Mouse (Mus musculus) thymus, postnatal 25 days (tissue): ENCODE data around the gene Ppil6.

Experiments used
- DNase-seq: peaks from one replicate; pipeline ENCODE4 v3.0.0; 2022

The Ppil6 gene

DNA sequence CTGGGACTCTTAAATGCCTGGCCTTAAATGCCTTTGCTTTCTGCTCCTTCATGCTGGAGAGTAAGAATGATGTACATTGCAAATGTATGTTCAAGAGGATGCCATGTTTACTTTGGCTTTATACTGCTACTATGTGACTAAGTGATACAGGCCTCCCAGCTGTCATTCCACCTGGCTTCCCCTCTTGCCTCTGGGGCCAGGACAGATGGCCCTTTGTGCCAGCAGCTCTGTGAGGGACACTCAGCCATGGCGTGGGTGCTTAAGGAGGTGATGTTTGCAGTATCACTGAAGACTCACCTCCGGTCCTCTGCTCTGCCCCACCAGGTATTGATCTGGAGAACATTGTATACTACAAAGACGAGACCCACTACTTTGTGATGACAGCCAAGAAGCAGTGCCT, 10.3 kb upstream of the Ppil6 start:
- DNase-seq = no peak

GRCm38 (mm10) chr10:41480938-41481880, 9.0 kb upstream of the Ppil6 start:
- no peak for DNase-seq

GRCm38 (mm10) chr10:41482446-41482845, 7.8 kb upstream of the Ppil6 start:
- DNase-seq = no peak

DNA sequence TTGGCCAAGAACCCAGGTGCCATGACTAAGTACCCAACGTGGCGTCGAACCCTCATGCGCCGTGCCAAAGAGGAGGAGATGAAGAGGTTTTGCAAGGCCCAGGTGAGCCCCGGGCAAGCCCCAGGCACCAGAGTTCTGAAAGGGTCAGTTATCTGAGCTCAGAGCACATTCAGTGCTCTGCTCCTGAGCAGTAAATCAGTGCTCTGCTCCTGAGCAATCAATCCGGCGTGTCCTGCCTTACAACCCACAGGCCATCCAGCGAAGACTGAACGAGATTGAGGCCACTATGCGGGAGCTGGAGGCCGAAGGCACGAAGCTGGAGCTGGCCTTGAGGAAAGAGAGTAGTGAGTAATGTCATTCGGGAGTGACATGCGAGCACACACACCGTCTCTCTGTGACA, 4.5 kb upstream of the Ppil6 start:
- no peak for DNase-seq

DNA sequence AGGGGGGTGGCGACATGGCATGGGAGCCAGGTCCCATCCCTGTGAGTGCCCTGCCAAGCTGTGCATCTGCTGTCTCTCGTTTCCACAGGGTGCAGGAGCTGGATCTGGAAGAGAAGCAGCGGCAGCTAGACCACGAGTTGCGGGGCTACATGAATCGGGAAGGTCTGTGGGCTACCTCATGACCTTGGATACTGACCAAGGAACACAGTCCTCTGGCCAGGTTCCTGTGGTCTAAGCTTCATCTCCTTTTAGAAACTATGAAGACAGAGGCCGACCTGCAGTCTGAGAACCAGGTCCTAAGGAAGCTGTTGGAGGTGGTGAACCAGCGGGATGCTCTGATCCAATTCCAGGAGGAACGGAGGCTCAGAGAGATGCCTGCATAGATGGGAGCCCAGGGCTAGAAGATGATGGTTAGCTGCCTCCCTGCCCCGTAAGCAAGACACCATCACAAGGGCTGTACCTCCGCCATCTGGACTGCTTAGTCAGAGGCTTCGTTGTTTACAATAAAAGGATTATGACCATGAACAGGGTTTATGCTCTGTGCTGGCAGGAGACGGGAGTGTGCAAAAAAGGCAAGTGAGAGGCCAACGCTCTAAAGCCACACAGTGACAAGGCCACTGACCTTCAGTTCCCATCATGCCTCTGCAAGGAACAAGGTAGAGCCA, 3.6 kb upstream of the Ppil6 start:
- DNase-seq = no peak

- no peak for DNase-seq
These were observed 1.4 kb upstream of the Ppil6 start for GRCm38 (mm10) chr10:41488877-41489276.

DNA sequence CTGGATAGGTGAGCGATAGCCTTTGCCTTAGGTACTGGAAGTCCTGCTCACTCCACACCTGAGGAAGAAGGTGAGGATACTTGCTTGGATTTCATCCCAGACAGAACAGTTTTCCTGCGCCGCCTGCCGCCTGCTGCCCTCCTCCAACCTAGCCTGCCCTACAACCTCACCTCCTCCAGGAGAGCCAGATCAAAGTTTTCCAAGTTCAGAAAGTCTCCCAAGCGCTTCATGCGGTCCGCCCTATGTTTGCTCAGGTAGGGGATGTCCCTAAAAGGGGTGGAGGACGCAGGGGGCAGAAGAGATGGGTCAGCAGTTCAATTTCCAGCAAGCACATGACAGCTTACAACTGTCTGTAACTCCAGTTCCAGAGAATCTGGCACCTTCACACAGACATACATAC, 945 bp upstream of the Ppil6 start:
- DNase-seq = no peak

DNA sequence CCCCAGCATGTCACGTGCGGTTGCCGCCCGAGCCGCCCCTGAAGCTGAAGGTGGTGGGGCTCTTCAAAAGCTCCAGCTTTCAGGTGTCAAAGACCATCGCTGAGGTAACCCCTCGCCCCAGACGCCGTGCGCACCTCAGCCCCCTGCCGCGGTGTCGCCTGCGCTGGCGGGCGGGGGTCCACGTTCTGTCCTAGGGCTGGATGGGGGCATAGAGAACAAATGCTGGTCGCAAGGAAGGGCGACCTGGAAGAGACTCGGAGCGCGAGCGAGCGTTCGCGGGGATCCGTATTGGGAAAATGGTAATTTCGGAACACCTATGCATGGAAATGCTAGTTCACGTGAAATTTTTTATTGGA, 257 bp downstream of the Ppil6 start:
- DNase-seq = no peak

DNA sequence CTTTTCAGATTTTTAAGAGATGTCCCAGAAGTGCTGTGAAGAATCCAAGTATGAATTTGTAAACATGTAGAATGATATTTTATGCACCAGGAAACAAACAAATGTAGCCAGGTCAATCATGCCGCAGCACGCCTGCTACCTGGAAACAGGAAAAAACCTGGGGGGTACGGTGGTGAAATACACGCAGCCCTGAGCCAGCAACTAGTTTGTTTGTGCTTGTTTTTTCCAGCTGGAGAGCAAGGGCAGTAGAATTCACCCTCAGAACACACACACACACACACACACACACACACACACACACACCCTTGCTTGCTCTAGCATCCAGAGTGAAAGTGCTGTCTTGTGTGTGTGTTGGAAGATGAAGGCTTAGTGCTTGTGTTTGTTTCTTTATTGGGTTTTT, 872 bp downstream of the Ppil6 start:
- DNase-seq = no peak

- no peak for DNase-seq
These were observed 10.7 kb downstream of the Ppil6 start for GRCm38 (mm10) chr10:41500941-41501340.

GRCm38 (mm10) chr10:41504996-41505395, 14.8 kb downstream of the Ppil6 start:
- no peak for DNase-seq

DNA sequence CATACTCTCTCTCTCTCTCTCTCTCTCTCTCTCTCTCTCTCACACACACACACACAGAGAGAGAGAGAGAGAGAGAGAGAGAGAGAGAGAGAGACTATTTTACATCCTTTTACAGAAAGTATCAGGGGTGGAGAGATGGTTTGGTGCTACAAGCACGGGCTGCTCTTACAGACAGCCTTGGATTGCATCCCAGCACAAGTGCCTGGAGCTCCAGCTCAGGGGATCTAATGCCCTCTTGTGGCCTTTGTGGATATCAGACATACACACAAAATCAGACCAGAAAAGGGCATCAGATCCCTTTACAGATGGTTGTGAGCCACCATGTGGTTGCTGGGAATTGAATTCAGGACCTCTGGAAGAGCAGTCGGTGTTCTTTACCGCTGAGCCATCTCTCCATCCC, 15.2 kb downstream of the Ppil6 start:
- DNase-seq = peak; percentile 65

- DNase-seq = peak; percentile 47
These were observed 18.9 kb downstream of the Ppil6 start for GRCm38 (mm10) chr10:41509160-41509559.

DNA sequence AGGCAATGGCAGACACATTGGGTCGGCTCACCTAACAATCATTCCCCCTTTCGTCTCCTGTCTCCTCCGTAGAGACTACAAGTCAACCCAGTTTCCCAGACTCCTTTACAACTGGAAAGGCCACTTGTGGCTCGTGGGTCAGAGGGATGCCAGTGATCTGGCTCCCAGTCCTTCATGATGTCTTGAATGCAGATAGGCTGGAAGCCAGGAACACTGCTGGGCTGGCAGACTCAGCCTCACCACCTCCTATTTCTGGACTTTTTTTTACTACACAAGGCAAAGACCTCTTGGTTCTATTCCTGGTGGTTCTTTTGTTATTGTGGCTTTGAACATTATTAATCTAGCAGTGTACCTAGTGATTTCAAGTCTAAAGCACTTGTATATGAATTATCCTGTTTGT, 24.1 kb downstream of the Ppil6 start:
- DNase-seq = no peak

DNA sequence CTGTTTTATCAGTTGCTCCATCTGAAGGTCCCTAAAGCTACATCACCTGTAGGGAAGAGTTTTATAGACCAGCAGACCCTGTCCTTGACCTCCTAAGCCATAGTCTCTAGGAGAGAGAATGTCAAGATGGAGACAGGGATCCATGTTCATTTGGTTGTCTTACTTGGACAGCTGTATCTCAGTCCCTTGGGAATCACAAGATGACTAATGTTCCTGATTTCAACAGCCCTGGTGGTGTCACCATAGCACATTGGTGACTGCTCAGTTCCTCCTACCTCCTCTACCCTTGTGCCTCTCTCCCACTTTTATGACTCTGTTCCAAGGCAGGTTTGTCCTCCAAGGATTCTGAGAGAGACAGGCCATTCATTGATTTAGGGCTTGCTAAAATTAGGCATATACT, 24.7 kb downstream of the Ppil6 start:
- no peak for DNase-seq

- peak; percentile 90 for DNase-seq
These were observed 28.3 kb downstream of the Ppil6 start for GRCm38 (mm10) chr10:41518508-41518980.

DNA sequence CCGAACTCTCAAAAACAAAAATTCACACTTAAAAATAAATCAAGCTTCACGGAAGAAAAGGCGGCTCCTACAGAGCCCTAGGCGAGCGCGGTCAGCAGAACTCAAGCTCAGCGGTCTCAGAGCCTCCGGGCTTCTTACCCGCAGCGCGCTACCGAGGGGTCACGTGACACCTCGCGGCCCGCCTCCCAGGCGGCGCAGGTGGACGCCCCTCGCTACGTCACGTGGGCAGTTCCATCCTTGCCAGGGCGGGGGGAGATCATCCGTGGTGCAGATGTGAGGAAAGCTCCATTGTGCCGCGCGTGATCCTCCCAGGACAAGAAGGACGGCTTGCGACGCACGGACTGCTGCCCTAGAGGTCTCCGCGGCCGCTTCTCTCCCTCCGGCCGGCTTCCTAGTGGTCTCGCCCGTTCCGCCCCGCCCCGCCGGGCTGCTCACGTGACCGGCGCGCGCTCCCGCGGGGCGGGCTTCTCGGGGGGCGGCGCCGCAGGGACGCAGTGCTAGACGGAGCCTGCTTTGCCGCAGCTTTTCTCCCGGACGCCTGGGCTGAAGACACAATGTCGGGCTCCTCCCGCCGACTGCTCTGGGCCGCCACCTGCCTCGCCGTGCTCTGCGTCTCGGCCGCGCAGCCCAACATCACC, 28.9 kb downstream of the Ppil6 start, which contains the start of gene Cd164:
TSS of gene Cd164 (plus strand) at position 434 of the 638 bp plus-strand sequence.
- DNase-seq = peak; percentile 91

- peak; percentile 76 for DNase-seq
These were observed 29.6 kb downstream of the Ppil6 start for GRCm38 (mm10) chr10:41519640-41520409.

DNA sequence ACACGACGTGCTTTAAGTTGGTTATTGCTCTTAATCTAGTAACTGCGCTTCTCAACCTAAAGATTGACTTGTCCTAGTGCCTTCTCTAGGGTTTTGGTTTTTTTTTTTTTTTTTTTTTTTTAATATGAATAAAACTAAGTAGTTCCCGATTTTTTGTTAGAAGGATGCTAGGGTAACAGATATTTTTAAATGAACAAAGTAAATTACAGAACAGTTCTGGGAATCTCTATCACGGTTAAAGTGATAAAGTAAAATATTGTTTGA, 30.1 kb downstream of the Ppil6 start:
- no peak for DNase-seq

DNA sequence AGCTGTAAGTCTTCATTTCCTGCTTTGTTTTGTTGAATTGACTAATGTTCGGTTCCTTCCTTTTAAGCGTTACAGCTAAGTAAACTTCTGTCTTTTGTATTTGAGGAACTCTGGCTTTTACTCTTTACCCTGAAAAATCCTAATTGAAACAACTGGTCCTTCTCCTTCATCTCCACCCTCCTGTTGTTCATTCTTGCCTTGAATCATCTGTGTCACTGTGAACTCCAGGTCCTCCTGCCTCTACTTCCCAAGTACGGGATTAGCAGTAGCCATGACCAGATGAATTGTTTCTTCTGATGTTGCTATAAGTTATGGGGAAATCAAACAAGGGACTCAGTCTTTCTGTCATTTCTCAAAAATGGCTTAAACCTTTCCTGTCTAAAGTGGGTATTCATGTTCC, 33.1 kb downstream of the Ppil6 start:
- DNase-seq = no peak

DNA sequence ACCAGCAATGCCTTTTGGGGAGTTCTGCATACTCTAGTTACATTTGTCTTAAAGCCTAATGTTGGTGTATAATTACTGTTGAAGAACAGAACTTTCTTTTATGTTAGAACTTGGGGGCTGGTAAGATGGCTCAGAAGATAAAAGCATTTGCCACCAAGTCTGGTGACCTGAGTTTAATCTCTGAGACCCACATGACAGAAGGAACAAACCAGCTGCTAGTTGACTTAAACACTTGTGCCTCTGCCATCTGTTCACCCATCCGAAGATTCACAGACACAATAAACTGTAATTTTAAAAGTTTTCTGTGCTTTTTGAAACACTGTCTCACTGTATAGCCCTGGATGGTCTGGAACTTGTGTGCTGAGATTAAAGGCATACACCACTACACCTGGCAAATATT, 35.5 kb downstream of the Ppil6 start:
- DNase-seq = no peak

GRCm38 (mm10) chr10:41529972-41530371, 39.7 kb downstream of the Ppil6 start:
- no peak for DNase-seq

DNA sequence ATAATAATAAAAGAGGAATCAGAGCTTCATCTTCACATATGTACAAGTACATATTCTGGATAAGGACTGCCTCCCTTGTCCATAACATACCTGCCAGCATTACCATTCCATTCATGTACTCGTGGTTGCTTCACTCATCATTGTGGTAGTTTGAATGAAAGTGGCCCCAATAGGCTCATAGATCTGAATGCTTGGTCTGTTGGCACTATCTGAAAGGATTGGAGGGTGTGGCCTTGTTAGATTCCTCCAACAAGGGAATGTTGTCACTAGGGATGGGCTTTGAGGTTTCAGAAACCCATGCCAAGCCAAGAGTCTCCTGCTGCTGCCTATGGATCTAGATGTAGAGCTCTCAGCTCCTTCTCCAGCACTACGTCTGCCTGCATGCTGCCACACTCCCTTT, 45.8 kb downstream of the Ppil6 start:
- DNase-seq = no peak
